Mouse (Mus musculus): ENCODE results near the gene Mettl7a1. TPM values are rescaled to one million over a fixed set of nuclear protein-coding genes. Genes with fewer than 3 reads are reported as not detected.
A peak's percentile ranks its signal among the peaks of the same experiment; 100 is the strongest.
"Not testable (repeated sequence)": the region's sequence is repeated elsewhere in the genome, so short reads cannot be mapped to it uniquely, and the experiment has no call there.

Mettl7a1 gene
- polyA plus RNA-seq, 1 experiment = 9.4 TPM

- H3K36me3 ChIP-seq (ENCODE audit: control insufficient read depth, insufficient read depth) = no peaks in the 10 kb centered on the region
Observed at GRCm38 (mm10) chr15:100324021-100324591, 20.2 kb downstream of the Mettl7a1 start.

GRCm38 (mm10) chr15:100325235-100325634, 21.3 kb downstream of the Mettl7a1 start:
- H3K36me3 ChIP-seq (ENCODE audit: control insufficient read depth, insufficient read depth) = no peaks in the 10 kb centered on the region
- H3K79me2 ChIP-seq (ENCODE audit: control insufficient read depth, insufficient read depth) = no peaks in the 10 kb centered on the region
- TF ChIP-seq MYOG (IDR thresholded peaks at IDR 0.05; ENCODE audit: control insufficient read depth in 1 of 3, insufficient read depth in 1 of 3, insufficient read length in 2 of 3, low read depth in 2 of 3) (no peak), TCF3 (IDR thresholded peaks at IDR 0.05; ENCODE audit: insufficient read length, low read depth) (no peak)
- no peak overlapping the region for H3ac ChIP-seq (ENCODE audit: control insufficient read depth, insufficient read length)
- H3K4me3 ChIP-seq = no peak overlapping the region
- peaks cover 5% of the 10 kb centered on the region for H3K27me3 ChIP-seq (ENCODE audit: control insufficient read depth, insufficient read depth, insufficient read length)
- no peak overlapping the region for H3K4me2 ChIP-seq (ENCODE audit: low read depth)

More at GRCm38 (mm10) chr15:100324021-100324591, 20.2 kb downstream of the Mettl7a1 start:
- Histone ChIP-seq H3K4me3 (no peak overlapping the region), H3K4me2 (ENCODE audit: low read depth) (no peak overlapping the region), H3ac (ENCODE audit: control insufficient read depth, insufficient read length) (no peak overlapping the region), H3K27me3 (ENCODE audit: control insufficient read depth, insufficient read depth, insufficient read length) (peaks cover 5% of the 10 kb centered on the region), H3K79me2 (ENCODE audit: control insufficient read depth, insufficient read depth) (no peaks in the 10 kb centered on the region)
- peak in 1 of 3 experiments; percentile 11 for TF ChIP-seq MYOD1 (IDR thresholded peaks at IDR 0.05; ENCODE audit: control insufficient read depth in 1 of 3, insufficient read length in 2 of 3, low read depth in 2 of 3)
- no peak for TF ChIP-seq MAX (IDR thresholded peaks at IDR 0.05; ENCODE audit: low read depth)

- H3ac ChIP-seq (ENCODE audit: control insufficient read depth, insufficient read length); H3K79me2 ChIP-seq (ENCODE audit: control insufficient read depth, insufficient read depth); H3K27me3 ChIP-seq (ENCODE audit: control insufficient read depth, insufficient read depth, insufficient read length); H3K4me2 ChIP-seq (ENCODE audit: low read depth); H3K4me3 ChIP-seq; H3K36me3 ChIP-seq (ENCODE audit: control insufficient read depth, insufficient read depth): not testable (repeated sequence)
Observed at GRCm38 (mm10) chr15:100328089-100328488, 24.1 kb downstream of the Mettl7a1 start.

GRCm38 (mm10) chr15:100329336-100329735, 25.4 kb downstream of the Mettl7a1 start:
- not testable (repeated sequence) for H3K36me3 ChIP-seq (ENCODE audit: control insufficient read depth, insufficient read depth); H3K27me3 ChIP-seq (ENCODE audit: control insufficient read depth, insufficient read depth, insufficient read length); H3K4me3 ChIP-seq; H3K79me2 ChIP-seq (ENCODE audit: control insufficient read depth, insufficient read depth); H3ac ChIP-seq (ENCODE audit: control insufficient read depth, insufficient read length); H3K4me2 ChIP-seq (ENCODE audit: low read depth)

GRCm38 (mm10) chr15:100330739-100331138, 26.8 kb downstream of the Mettl7a1 start:
- Histone ChIP-seq H3K4me2 (ENCODE audit: low read depth) (no peak overlapping the region), H3ac (ENCODE audit: control insufficient read depth, insufficient read length) (no peak overlapping the region), H3K79me2 (ENCODE audit: control insufficient read depth, insufficient read depth) (no peaks in the 10 kb centered on the region), H3K36me3 (ENCODE audit: control insufficient read depth, insufficient read depth) (no peaks in the 10 kb centered on the region), H3K27me3 (ENCODE audit: control insufficient read depth, insufficient read depth, insufficient read length) (peaks cover 5% of the 10 kb centered on the region), H3K4me3 (no peak overlapping the region)
- no peak for TF ChIP-seq MYOG (IDR thresholded peaks at IDR 0.05; ENCODE audit: control insufficient read depth in 1 of 3, insufficient read depth in 1 of 3, insufficient read length in 2 of 3, low read depth in 2 of 3)
- TF ChIP-seq TCF12 (IDR thresholded peaks at IDR 0.05; ENCODE audit: insufficient read depth, poor library complexity, severe bottlenecking) = no peak

- not testable (repeated sequence) for H3K4me2 ChIP-seq (ENCODE audit: low read depth); H3ac ChIP-seq (ENCODE audit: control insufficient read depth, insufficient read length); H3K79me2 ChIP-seq (ENCODE audit: control insufficient read depth, insufficient read depth); H3K27me3 ChIP-seq (ENCODE audit: control insufficient read depth, insufficient read depth, insufficient read length); H3K36me3 ChIP-seq (ENCODE audit: control insufficient read depth, insufficient read depth); H3K4me3 ChIP-seq
Observed at GRCm38 (mm10) chr15:100332077-100332961, 28.4 kb downstream of the Mettl7a1 start.

GRCm38 (mm10) chr15:100334629-100335028, 30.7 kb downstream of the Mettl7a1 start, which contains the start of gene Mettl7a3:
TSS of gene Mettl7a3 (plus strand) at chr15:100334929.
- Histone ChIP-seq H3K27me3 (ENCODE audit: control insufficient read depth, insufficient read depth, insufficient read length) (peaks cover 5% of the 10 kb centered on the region), H3K79me2 (ENCODE audit: control insufficient read depth, insufficient read depth) (no peaks in the 10 kb centered on the region), H3K4me2 (ENCODE audit: low read depth) (no peak within 1 kb of the TSS), H3ac (ENCODE audit: control insufficient read depth, insufficient read length) (no peak within 1 kb of the TSS), H3K36me3 (ENCODE audit: control insufficient read depth, insufficient read depth) (no peaks in the 10 kb centered on the region), H3K4me3 (no peak within 1 kb of the TSS)
- TF ChIP-seq TCF12 (IDR thresholded peaks at IDR 0.05; ENCODE audit: insufficient read depth, poor library complexity, severe bottlenecking) = no peak
- TF ChIP-seq MAX (IDR thresholded peaks at IDR 0.05; ENCODE audit: low read depth) = no peak
- TF ChIP-seq MYOD1 (IDR thresholded peaks at IDR 0.05; ENCODE audit: control insufficient read depth in 1 of 3, insufficient read length in 2 of 3, low read depth in 2 of 3) = no peak
- TF ChIP-seq E2F4 (IDR thresholded peaks at IDR 0.05; ENCODE audit: insufficient read depth) = no peak
- TF ChIP-seq POLR2AphosphoS2 (IDR thresholded peaks at IDR 0.05; ENCODE audit: insufficient read length, low read depth) = no peak
- TF ChIP-seq TCF3 (IDR thresholded peaks at IDR 0.05; ENCODE audit: insufficient read length, low read depth) = no peak
- TF ChIP-seq USF1 (IDR thresholded peaks at IDR 0.05; ENCODE audit: low read depth) = no peak
- TF ChIP-seq POLR2A (IDR thresholded peaks at IDR 0.05; ENCODE audit: insufficient read length, low read depth) = no peak
- no peak for TF ChIP-seq CEBPB (IDR thresholded peaks at IDR 0.05; ENCODE audit: insufficient read depth, poor library complexity, severe bottlenecking)
- TF ChIP-seq MYOG (IDR thresholded peaks at IDR 0.05; ENCODE audit: control insufficient read depth in 1 of 3, insufficient read depth in 1 of 3, insufficient read length in 2 of 3, low read depth in 2 of 3) = no peak
- no peak for TF ChIP-seq SRF (IDR thresholded peaks at IDR 0.05; ENCODE audit: control insufficient read depth, insufficient read length, low read depth)
- no peak for TF ChIP-seq REST (IDR thresholded peaks at IDR 0.05; ENCODE audit: insufficient read depth, insufficient read length)

GRCm38 (mm10) chr15:100337328-100337727, 33.4 kb downstream of the Mettl7a1 start:
- H3K36me3 ChIP-seq (ENCODE audit: control insufficient read depth, insufficient read depth); H3ac ChIP-seq (ENCODE audit: control insufficient read depth, insufficient read length); H3K27me3 ChIP-seq (ENCODE audit: control insufficient read depth, insufficient read depth, insufficient read length); H3K4me3 ChIP-seq; H3K4me2 ChIP-seq (ENCODE audit: low read depth); H3K79me2 ChIP-seq (ENCODE audit: control insufficient read depth, insufficient read depth): not testable (repeated sequence)

GRCm38 (mm10) chr15:100337847-100338246, 33.9 kb downstream of the Mettl7a1 start:
- H3ac ChIP-seq (ENCODE audit: control insufficient read depth, insufficient read length); H3K36me3 ChIP-seq (ENCODE audit: control insufficient read depth, insufficient read depth); H3K4me3 ChIP-seq; H3K27me3 ChIP-seq (ENCODE audit: control insufficient read depth, insufficient read depth, insufficient read length); H3K79me2 ChIP-seq (ENCODE audit: control insufficient read depth, insufficient read depth); H3K4me2 ChIP-seq (ENCODE audit: low read depth): not testable (repeated sequence)
